Mouse (Mus musculus) cerebellum, adult 2 months (tissue): ENCODE measurements at regions not wholly inside any gene's neighbourhood (a gene's known extent, or its start where the extent isn't known, plus 50 kb on each side); places are given as distances from the start of the nearest gene placed in this dataset.

Experiments used
- CTCF ChIP-seq: fragments of 200-500 bp; IDR thresholded peaks from 2 replicates; pipeline ENCODE4 v1.5.1; 2011; ENCODE audit warnings: low read depth, mild to moderate bottlenecking, control low read depth, low read length, moderate library complexity, borderline replicate concordance; ENCODE audit not compliant: insufficient read depth
- POLR2A ChIP-seq: fragments of 200-500 bp; IDR thresholded peaks from 2 replicates; pipeline ENCODE4 v1.6.1; 2011; ENCODE audit warnings: low read length, control low read depth, borderline replicate concordance; ENCODE audit not compliant: insufficient read depth

DNA sequence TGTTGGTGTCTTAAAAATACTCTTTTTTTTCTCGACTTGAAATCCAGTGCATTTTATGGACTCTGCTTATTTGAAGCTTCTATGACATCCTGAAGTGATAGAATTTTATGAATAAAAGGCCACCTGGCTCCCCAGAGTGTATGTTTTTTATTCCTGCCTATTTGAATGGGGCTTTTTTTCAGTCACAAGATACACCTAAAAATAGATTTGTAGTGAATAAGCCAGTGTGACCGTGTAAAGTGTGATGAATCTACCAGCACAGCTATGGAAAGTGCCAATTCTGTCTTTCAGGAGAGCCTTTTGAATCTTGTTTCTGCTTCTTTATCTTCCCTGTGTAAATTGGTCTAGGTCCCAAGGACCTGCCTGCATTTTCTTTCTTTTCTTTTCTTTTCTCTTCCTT is 119.8 kb upstream of the Pex5l start:
- TF ChIP-seq POLR2A, result no peak
- no peak for TF ChIP-seq CTCF
